Mouse (Mus musculus): ENCODE measurements at regions not wholly inside any gene's neighbourhood (a gene's known extent, or its start where the extent isn't known, plus 50 kb on each side); places are given as distances from the start of the nearest gene placed in this dataset.

DNA sequence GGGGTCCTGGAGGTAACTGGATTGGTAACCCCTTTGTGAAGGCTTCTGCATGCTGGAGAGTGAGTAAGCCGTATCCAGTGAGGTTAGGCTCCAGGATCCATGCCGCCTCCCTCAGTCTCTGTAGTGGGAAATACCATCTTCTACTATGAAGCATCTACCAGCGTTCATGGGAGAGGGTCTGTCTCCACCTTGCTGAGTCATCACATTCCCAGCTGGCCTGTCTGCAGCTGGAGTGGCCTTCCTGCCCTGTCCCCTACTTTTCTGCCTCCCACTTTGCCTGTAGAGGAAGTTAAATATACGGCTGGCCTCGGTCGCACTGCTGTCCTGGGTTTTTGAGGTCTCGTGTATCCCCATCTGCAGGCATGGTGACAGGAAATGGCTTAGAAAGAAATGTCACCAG is 78.0 kb upstream of the Sec14l1 start:
- DNase-seq (ENCODE audit: low spot score in 2 of 2): no peak

DNA sequence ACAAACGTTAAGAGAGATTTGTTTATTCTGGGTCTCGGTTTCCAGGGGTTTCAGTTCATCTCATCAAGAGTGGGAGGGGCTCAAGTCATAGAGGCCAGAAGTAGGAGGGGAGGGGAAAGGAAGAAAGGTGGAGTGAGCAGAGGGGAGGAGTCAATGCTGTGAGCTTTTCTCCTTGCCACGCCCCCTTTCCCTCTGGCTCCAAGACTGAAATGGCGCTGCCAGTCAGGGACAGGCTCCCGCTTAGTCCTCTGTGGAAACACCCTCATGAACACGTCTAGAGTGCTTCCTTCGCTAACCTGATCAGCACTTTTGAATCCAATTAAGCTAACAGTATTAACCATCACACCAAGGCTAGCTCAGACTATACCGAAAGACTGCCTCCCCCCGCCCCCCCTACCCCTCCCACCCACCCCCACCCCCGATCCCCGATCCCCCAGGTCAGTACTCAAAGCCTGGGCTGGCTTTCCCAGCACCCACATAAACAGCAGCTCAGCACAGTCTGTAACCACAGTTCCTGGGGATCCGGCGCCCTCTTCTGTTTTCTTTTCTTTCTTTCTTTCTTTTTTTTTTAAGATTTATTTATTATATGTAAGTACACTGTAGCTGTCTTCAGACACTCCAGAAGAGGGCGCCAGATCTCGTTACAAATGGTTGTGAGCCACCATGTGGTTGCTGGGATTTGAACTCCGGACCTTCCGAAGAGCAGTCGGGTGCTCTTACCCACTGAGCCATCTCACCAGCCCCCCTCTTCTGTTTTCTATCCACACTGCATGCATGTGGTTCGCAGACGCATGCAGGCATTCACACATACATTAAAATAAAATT is 76.5 kb upstream of the Sec14l1 start:
- no peak for DNase-seq (ENCODE audit: low spot score in 2 of 2)

DNA sequence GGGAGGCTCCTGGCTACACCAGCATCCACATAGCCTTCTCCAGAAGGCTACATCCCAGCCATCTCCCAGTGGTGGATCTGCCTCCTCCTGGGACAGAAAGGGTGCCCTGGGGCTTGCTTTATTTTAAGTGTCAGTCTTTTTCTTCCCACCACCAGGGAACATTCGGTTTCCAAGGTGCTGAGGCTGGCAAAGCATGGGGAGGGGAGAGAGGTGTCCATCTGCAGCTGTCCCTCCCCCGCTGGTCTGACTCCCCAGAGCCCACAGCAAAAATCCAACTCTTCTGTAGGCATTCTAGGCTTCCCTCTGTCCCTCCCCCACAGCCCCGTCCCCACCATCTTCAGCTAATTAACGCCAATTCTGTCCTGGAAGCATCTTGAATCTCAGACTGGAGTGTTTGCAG is 74.1 kb upstream of the Sec14l1 start:
- no peak for DNase-seq (ENCODE audit: low spot score in 2 of 2)

DNA sequence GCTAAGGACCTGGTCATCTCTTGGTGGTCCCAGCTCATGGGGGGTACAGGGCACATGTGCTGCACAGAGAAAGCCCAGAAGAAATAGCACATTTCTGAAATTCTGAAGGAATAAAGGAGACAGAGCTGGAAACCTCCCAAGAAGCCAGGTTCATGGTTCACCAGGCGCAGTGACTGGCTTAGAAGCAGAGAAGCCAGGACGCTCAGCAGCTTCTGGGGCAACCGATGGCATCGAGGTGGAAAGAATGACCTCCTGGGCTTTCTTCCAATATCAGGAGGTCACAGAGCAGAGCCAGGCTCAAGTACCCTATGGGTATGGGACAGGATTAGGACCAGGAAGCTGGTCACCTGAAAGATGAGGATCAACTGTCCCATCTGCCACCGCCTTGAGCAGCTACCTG is 72.6 kb upstream of the Sec14l1 start:
- DNase-seq (ENCODE audit: low spot score in 2 of 2): no peak

DNA sequence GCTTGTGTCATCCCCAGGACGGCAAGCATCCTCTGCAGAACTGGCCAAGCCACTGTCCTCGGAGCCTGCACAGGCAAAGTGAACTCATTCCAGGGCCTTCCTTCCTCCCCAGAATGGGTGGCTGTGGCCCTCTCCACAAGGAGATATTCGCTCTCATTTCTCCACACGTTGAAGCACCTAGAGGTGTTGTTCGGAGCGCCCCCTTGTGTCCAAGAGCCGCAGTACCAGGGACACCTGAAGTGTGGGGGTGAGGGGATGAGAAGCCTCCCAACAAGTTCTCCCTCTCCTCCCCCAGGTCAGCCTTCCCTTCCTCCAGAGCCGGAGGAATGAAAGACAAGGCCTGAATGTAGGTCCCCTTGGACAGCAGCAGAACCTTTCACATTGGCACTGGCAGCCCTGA is 71.4 kb upstream of the Sec14l1 start:
- peak; percentile 58 to 67 for DNase-seq (ENCODE audit: low spot score in 2 of 2)

DNA sequence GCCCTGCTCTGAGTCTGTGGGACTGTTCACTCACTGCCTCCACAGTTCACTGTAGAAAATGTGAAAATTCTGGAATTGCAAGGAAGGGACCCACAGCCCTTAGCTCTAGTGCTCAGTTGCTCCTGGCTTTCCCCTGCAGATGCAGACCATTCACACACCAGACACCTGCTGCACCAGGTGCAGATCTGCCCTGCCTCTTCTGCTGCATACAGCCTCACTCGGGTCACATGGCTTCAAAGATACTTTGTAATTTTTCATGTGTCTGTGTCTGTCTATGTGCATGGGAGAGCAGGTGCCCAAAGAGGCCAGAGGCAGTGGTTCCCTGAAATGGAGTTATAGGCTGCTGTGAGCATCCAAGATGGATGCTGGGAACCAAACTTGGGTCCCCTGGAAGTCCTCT is 70.2 kb upstream of the Sec14l1 start:
- no peak for DNase-seq (ENCODE audit: low spot score in 2 of 2)

DNA sequence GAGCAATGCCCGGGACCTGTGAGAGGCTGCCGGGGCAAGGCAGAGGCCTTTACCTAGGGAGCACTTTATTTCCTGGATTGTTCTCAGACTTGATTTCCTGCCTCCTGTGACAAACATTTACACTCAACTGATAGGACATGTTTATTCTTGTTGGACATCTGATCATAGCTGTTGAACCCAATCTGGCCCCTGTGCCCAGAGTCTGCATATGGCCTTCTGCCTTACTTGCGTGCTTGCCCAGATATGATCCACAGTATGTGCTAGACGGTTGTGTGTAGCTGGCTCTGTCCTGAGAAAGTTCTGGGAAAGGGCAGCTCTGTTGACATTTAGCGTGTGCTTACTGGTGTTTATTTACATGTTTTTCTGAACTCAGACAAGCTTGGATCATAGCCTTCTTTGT is 68.3 kb upstream of the Sec14l1 start:
- no peak for DNase-seq (ENCODE audit: low spot score in 2 of 2)

DNA sequence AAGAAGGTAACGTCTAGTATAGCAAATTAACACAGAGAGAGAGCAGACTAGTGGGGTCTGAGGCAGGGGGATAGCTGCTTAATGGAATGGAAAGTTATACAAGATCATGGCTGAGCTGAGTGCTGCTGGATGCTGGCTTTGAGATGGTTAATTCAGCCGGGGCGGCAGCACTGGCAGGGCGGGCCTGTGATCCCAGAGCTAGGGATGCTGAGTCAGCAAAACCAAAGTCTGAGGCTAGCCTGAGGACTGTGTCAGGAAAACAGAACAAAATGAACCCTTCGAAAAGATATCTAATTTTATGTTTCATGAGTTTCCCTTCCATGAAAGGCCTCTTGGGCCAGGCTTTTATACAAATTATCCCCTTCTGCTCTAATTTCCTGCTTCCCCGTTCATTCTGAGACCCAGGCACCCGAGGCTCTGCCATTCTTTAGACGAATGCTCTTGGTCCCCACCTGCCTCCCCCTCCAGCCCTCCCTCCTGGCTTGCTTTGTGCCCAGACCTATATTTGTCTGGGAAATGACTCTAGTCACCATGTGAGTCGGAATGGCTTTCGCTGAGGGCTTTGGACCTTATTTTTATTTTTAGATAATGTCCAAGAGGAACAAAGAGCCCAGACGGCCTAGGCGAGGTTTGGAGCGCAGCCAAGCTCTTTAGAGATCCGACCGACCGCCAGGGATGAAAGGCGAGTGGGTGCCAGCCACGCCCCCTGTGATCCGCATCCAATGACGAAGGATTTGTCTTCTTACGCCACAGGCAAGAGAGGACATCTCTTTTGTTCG is 67.6 kb upstream of the Sec14l1 start:
- no peak for DNase-seq (ENCODE audit: low spot score in 2 of 2)

DNA sequence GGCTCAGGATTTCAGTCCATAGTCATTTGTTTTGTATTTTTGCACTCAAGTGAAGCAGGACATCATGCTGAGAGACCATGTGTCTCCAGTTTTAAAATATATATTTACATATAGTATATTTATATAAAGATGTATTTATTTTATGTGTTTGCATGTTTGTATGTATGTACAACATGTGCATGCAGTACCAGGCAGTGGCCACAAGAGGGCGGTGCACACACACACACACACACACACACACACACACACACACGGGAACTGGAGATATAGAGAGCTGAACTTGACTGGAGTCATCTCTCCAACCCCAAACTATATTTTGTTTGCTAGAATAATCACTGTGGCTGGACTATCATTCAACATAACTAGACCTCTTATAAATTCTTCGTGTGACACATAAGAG is 66.1 kb upstream of the Sec14l1 start:
- no peak for DNase-seq (ENCODE audit: low spot score in 2 of 2)

DNA sequence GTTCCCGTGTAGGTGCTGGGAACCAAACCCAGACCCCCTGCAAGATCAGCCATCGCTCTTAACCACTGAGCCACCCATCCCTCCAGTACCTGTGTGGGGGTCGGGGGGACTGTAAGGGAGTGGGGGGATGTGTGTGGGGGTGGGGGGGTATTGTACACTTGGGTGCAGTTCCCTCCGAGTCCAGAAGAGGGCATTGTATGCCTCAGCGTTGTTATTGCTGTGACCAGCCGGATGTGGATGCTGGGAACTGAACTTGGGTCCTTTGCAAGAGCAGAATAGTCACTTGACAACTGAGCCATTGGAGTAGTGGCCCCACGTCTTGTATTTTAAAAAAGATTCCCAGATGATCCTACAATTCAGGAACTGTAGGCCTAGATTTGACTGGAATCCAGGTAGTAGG is 64.2 kb upstream of the Sec14l1 start:
- no peak for DNase-seq (ENCODE audit: low spot score in 2 of 2)

DNA sequence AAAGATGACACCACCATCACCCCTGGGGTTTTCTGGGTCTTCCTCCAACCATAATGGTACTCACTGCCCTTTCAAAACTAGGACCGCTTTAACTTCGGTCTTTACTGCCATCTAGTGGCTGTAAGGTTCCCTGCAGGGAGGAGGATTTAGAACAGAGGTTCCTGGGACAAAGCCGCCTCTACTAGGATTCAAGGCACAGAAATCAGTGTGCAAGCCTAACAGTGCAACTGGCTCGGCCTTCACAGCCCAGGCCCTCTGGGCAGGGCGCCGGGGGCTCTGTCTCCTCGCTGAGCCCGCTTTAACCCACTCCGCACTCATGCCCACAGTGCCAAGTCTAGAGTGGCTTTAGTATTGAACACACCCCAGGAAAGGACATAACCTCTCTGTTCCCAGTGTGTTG is 58.0 kb upstream of the Sec14l1 start:
- DNase-seq (ENCODE audit: low spot score in 2 of 2): peak; percentile 77 to 83

DNA sequence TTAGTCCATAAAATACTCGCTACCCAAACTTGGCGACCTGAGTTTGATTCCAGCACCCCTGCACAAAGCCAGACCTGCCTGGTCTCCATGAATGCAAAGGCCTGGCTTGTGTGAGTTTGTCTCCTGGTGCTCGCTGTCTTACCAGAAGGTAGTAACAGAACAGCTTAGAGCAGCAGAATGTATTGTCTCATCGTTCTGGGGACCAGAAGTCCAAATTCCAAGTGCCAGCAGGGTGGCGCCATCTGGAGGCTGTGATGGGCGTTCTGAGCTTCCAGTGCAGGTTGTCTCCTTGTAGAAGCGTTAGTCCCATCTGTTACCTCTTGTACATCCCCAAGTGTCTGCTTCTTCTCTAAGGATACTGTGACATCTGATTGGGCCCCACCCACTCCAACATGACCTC is 57.5 kb upstream of the Sec14l1 start:
- DNase-seq (ENCODE audit: low spot score in 2 of 2): peak; percentile 67 to 80

DNA sequence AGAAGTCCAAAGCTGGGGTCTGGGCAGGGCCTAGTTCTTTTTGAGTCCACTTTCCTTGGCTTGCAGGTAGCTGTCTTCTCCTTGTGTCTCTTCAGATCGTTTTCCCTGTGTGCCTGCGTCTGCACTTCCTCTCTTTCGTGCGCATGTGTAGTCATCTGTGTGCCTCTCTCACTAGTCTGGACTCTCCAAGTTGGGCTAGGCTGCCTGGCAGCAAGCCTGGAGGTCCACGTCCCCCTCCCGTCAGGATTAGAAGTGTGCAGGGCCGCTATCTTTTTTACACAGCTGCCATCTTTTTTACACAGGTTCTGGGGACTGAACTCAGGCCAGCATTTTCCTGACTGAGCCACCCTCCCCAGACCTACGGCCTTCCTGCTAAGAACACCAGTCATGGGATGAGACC is 55.8 kb upstream of the Sec14l1 start:
- DNase-seq (ENCODE audit: low spot score in 2 of 2): no peak

DNA sequence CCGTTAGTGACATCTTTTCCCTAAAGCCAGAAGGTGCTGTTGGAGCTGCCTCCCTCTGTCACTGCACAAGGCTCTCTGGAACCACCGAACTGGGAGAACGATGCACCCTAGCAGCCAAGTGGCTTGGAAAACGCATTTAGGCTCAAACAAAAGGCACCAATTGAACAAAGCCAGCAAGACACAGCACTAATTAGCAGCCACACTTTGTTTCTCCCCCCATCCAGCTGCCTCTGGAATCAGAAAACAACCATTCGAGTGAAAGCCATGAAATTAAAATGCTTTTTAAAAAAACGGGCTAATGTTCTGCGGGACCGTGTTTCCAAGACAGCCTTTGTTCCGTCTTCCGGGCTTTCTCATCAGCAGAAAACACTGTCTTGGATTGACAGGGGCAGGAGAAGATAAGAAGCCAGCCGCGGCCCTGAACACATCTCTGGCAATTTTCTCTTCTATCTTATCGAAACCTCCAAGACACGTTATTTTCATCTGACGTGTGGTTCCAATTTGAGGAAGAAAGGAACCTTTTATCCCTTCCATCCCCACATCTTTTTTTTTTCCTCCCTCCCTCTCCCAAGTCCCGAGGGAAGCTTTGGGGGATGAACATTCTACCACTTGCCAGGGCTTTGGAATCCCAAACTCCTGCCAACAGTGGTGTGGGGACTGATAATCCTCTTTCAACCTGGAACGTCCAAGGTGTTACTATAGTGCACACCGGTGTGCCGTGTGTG is 54.8 kb upstream of the Sec14l1 start:
- peak; percentile 59 to 61 for DNase-seq (ENCODE audit: low spot score in 2 of 2)

DNA sequence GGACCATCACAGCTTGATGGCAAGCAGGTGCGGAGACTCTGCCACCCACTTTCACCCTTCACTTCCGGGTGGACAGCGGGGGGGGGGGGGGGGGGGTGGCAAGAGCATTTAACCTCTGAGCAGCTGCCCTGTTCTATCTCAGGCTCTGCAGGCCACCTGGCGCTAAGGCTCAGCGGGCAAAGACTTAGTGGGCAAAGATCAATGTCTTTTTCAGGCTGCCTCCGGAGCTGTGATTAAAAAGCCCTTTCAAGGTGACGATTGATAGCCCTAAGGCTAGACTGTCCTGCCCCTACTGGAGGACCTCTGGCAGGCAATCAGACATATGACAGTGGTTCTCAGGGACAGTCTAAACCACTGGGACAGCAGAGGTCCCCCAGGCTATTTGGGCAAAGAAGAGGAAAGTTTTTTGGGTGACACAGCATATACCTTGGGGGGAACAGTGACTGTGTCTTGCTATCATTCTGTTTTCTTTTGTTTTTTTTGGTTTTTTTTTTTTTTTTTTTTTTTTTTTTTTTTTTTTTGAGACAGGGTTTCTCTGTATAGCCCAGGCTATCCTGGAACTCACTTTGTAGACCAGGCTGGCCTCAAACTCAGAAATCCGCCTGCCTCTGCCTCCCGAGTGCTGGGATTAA is 54.1 kb upstream of the Sec14l1 start:
- no peak for DNase-seq (ENCODE audit: low spot score in 2 of 2)

DNA sequence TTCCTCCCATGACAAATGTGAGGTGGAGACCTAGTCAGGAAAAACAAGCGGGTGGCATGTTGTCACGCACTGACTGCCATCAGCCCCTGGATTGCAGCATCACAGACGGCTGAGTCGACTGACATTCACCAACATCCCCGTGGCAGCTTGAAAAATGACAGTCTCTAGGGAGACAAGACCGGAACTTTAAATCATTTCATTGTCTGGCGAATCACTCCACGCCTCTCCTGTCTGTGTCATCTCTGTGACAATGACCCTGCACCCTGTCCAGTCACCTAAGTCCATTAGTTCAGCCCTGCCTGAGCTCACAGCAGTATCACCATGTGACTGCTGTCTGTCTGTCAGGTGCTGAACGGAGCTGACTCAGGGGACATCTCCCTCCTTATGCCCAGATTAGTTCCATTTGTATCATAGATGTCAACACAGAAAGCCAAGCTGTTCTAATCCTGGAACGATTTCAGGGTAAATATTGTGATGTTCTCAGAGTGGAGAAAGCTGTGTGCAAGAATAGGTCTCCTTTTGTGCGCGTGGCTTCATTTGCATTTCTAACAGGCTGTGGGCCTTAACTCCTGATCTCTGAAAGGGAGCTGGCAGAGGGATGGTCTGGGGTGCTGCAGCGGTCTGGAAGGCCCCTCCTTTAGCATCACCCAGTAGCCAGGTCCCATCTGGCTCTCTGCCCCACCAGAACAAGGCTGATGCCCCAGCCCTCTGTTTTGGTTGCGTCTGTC is 52.0 kb upstream of the Sec14l1 start:
- DNase-seq (ENCODE audit: low spot score in 2 of 2): peak in 1 of 2 experiments; percentile 67
